Mouse (Mus musculus): ENCODE data around the gene Zdhhc17. TPM values are rescaled to one million over a fixed set of nuclear protein-coding genes. Genes with fewer than 3 reads are reported as not detected.
A peak's percentile ranks its signal among the peaks of the same experiment; 100 is the strongest.

Gene Zdhhc17
- total RNA-seq, 4 experiments from 2014 or later = 20.8 to 27.2 (median 23.2) TPM

- DNase-seq (ENCODE audit: low spot score) = no peak
These were observed 88.0 kb downstream of the Zdhhc17 start for GRCm38 (mm10) chr10:110921890-110922289.

GRCm38 (mm10) chr10:110920368-110920950, 89.5 kb downstream of the Zdhhc17 start:
- no peak for DNase-seq (ENCODE audit: low spot score)

- DNase-seq (ENCODE audit: low spot score) = peak; percentile 90
These were observed 90.2 kb downstream of the Zdhhc17 start, which contains the start of gene Csrp2 for GRCm38 (mm10) chr10:110919531-110920343. Csrp2 (plus strand) TSS chr10:110919789.

GRCm38 (mm10) chr10:110918414-110919391, 91.2 kb downstream of the Zdhhc17 start:
- DNase-seq (ENCODE audit: low spot score) = peak; percentile 32

GRCm38 (mm10) chr10:110917521-110917920, 92.4 kb downstream of the Zdhhc17 start:
- no peak for DNase-seq (ENCODE audit: low spot score)

- DNase-seq (ENCODE audit: low spot score) = no peak
These were observed 93.1 kb downstream of the Zdhhc17 start for GRCm38 (mm10) chr10:110916666-110917344.

- DNase-seq (ENCODE audit: low spot score) = no peak
These were observed 106.1 kb downstream of the Zdhhc17 start for GRCm38 (mm10) chr10:110903862-110904261.

GRCm38 (mm10) chr10:110899744-110900501, 110.0 kb downstream of the Zdhhc17 start:
- no peak for DNase-seq (ENCODE audit: low spot score)

Other genes starting within 250 kb of the Zdhhc17 start
- 10 to 100 TPM; 17.3 to 22.3 (median 21.3) TPM for gene Csrp2, start 90.4 kb downstream of the Zdhhc17 start, total RNA-seq (2022)
- 10 to 100 TPM; 73.3 to 89.1 (median 83.0) TPM for gene Osbpl8, start 154.6 kb upstream of the Zdhhc17 start, total RNA-seq (2022)

Data from heart, adult 8-10 months (tissue).